Mouse (Mus musculus): ENCODE data around the gene Fance.

- TF ChIP-seq POLR2A (IDR thresholded peaks at IDR 0.05; ENCODE audit: low read depth, low read length) (no peak), CTCF (IDR thresholded peaks at IDR 0.05; ENCODE audit: extremely low read depth, insufficient read length, insufficient replicate concordance, low read depth, low read length) (no peak)
Observed at GRCm38 (mm10) chr17:28330232-28330546, 16.9 kb downstream of the Fance start.
